Mouse (Mus musculus): ENCODE data around the gene Ap4m1. TPM values are rescaled to one million over a fixed set of nuclear protein-coding genes. Genes with fewer than 3 reads are reported as not detected.

The Ap4m1 gene
- total and polyA plus RNA-seq, 3 experiments: 22.2 to 38.5 TPM; not detected in 1

- TF ChIP-seq CHD2 (IDR thresholded peaks at IDR 0.05; ENCODE audit: low read length) (no peak), MYB (IDR thresholded peaks at IDR 0.05; ENCODE audit: low read depth, low read length) (no peak), MEF2A (IDR thresholded peaks at IDR 0.05; ENCODE audit: extremely low read depth, insufficient replicate concordance, low read depth, low read length, poor library complexity, severe bottlenecking) (no peak)
These were observed 16.3 kb upstream of the Ap4m1 start, which contains the start of gene Zfp113 (continued) for GRCm38 (mm10) chr5:138155443-138155976.

GRCm38 (mm10) chr5:138160224-138160762 lies 11.5 kb upstream of the Ap4m1 start:
- no peak for TF ChIP-seq MAZ (IDR thresholded peaks at IDR 0.05; ENCODE audit: low read depth, low read length)
- no peak for TF ChIP-seq ZC3H11A (IDR thresholded peaks at IDR 0.05; ENCODE audit: low read depth, low read length)
- TF ChIP-seq SIN3A (IDR thresholded peaks at IDR 0.05; ENCODE audit: low read length): no peak
- no peak for TF ChIP-seq POLR2AphosphoS5 (IDR thresholded peaks at IDR 0.05; ENCODE audit: borderline replicate concordance, low read depth, low read length)
- no peak for TF ChIP-seq MYC (IDR thresholded peaks at IDR 0.05; ENCODE audit: low read depth, low read length)
- TF ChIP-seq MEF2A (IDR thresholded peaks at IDR 0.05; ENCODE audit: extremely low read depth, insufficient replicate concordance, low read depth, low read length, poor library complexity, severe bottlenecking): no peak
- TF ChIP-seq SMC3 (IDR thresholded peaks at IDR 0.05; ENCODE audit: low read depth, low read length): no peak
- TF ChIP-seq ETS1 (IDR thresholded peaks at IDR 0.05; ENCODE audit: low read depth, low read length): no peak
- no peak for TF ChIP-seq POLR2AphosphoS2 (IDR thresholded peaks at IDR 0.05; ENCODE audit: low read length)
- no peak for TF ChIP-seq ELF1 (IDR thresholded peaks at IDR 0.05; ENCODE audit: low read depth, low read length)
- TF ChIP-seq MAX (IDR thresholded peaks at IDR 0.05; ENCODE audit: low read length): no peak
- no peak for TF ChIP-seq USF2 (IDR thresholded peaks at IDR 0.05; ENCODE audit: borderline replicate concordance in 1 of 2, insufficient read depth in 1 of 2, low read depth in 1 of 2, low read length in 2 of 2)
- no peak for TF ChIP-seq GATA1 (IDR thresholded peaks at IDR 0.05; ENCODE audit: low read depth, low read length)
- no peak for TF ChIP-seq CHD2 (IDR thresholded peaks at IDR 0.05; ENCODE audit: low read length)
- Histone ChIP-seq H3K9me3 (replicated peaks; ENCODE audit: insufficient read depth, low read length) (no peaks in the 10 kb centered on the region), H3K4me3 (ENCODE audit: control insufficient read depth in 1 of 2, insufficient read depth in 1 of 2, low read depth in 2 of 2, low read length in 2 of 2) (peak overlapping the region; percentile 78 to 91), H3K36me3 (ENCODE audit: control insufficient read depth in 1 of 2, insufficient read depth in 2 of 2, low read length in 2 of 2) (peaks cover 3 to 7% of the 10 kb centered on the region in 2 experiments; a peak in 1 of 4 replicates), H3K4me1 (ENCODE audit: control insufficient read depth in 1 of 2, insufficient read depth in 2 of 2, low read length in 2 of 2) (peaks cover 0 to 3% of the 10 kb centered on the region in 2 experiments; a peak in 1 of 4 replicates), H3K79me2 (ENCODE audit: control insufficient read depth, insufficient read depth, low read length, poor library complexity) (peaks cover 9% of the 10 kb centered on the region), H3K27me3 (ENCODE audit: control insufficient read depth in 1 of 2, insufficient read depth in 2 of 2, low read length in 2 of 2) (no peaks in the 10 kb centered on the region), H3K9ac (ENCODE audit: control insufficient read depth, low read depth, low read length, poor library complexity, severe bottlenecking) (peak overlapping the region; percentile 61), H3K27ac (ENCODE audit: control insufficient read depth, low read depth, low read length) (no peak overlapping the region)
- peak; percentile 53 for DNase-seq (ENCODE audit: low read depth, low spot score)
